Comparison of ENCODE assay signal across 8 mouse cellular contexts in genomic region chr11:73019147-73019795, GRCm38 (mm10). TPM values are rescaled to one million over a fixed set of nuclear protein-coding genes. Genes with fewer than 3 reads are reported as not detected.
DNase-seq lines count a peak whose midpoint lies in the region; ATAC-seq and TF ChIP-seq lines count a peak whose summit lies in the region.

No protein-coding gene starts in this region.

- no peaks in the 10 kb centered on the region for H3K36me3 ChIP-seq in E14TG2a.4 (ENCODE audit: insufficient read depth, low read length)
- H3K36me3 ChIP-seq in embryonic facial prominence, embryonic 11.5 days (replicated peaks; ENCODE audit: control insufficient read depth, insufficient read depth, low read depth, low read length), result no peaks in the 10 kb centered on the region
- no peaks in the 10 kb centered on the region for H3K36me3 ChIP-seq in hindbrain, embryonic 10.5 days

- H3K27ac ChIP-seq in embryonic facial prominence, embryonic 11.5 days (replicated peaks; ENCODE audit: low read depth, low read length), result no peak overlapping the region
- peak overlapping the region; percentile 74 for H3K27ac ChIP-seq in hindbrain, embryonic 10.5 days

- H3K4me2 ChIP-seq in embryonic facial prominence, embryonic 11.5 days (ENCODE audit: low read depth, low read length), result peak overlapping the region; percentile 98

- peaks cover 17% of the 10 kb centered on the region for H3K4me1 ChIP-seq in E14TG2a.4 (replicated peaks; ENCODE audit: low read depth, low read length)
- no peaks in the 10 kb centered on the region for H3K4me1 ChIP-seq in embryonic facial prominence, embryonic 11.5 days (ENCODE audit: control insufficient read depth, insufficient read depth, low read length)
- peaks cover 24% of the 10 kb centered on the region for H3K4me1 ChIP-seq in hindbrain, embryonic 10.5 days (replicated peaks)

- peak overlapping the region; percentile 63 for H3K9ac ChIP-seq in embryonic facial prominence, embryonic 11.5 days (replicated peaks; ENCODE audit: low read length)

- WGBS in embryonic facial prominence, embryonic 11.5 days, result 1% methylated on average over 46 of the region's 46 CpGs
- 2% methylated on average over 46 of the region's 46 CpGs for WGBS in hindbrain, embryonic 10.5 days

- H3K27me3 ChIP-seq in E14TG2a.4 (ENCODE audit: insufficient read depth, low read length), result peaks cover 74% of the 10 kb centered on the region
- peaks cover 14% of the 10 kb centered on the region for H3K27me3 ChIP-seq in embryonic facial prominence, embryonic 11.5 days (ENCODE audit: control insufficient read depth, insufficient read depth, low read length)
- H3K27me3 ChIP-seq in hindbrain, embryonic 10.5 days (ENCODE audit: insufficient read depth, poor library complexity, severe bottlenecking), result peaks cover 83% of the 10 kb centered on the region

- peak; percentile 33 for DNase-seq in adrenal gland, adult 8-10 months
- peak; percentile 41 for DNase-seq in embryonic facial prominence, embryonic 11.5 days (ENCODE audit: low spot score)
- DNase-seq in hindbrain, embryonic 10.5 days (ENCODE audit: low spot score), result peak; percentile 35
- DNase-seq in left cerebral cortex, adult 18-20 months (ENCODE audit: low spot score in 2 of 2), result peak; percentile 81 to 89
- DNase-seq in lung, postnatal 25 days (ENCODE audit: low spot score), result peak; percentile 64
- DNase-seq in right cerebral cortex, postnatal 14 days, result peak; percentile 79
- DNase-seq in gastrocnemius, postnatal 36 days, result no peak

- ATAC-seq in embryonic facial prominence, embryonic 11.5 days (replicated peaks; ENCODE audit: insufficient number of reproducible peaks, low FRiP score, low TSS enrichment, low read depth), result peak; percentile 57

- no peak for TF ChIP-seq CTCF in E14TG2a.4 (conservative IDR thresholded peaks at IDR 0.05; ENCODE audit: low read length)

- no peaks in the 10 kb centered on the region for H3K9me3 ChIP-seq in E14TG2a.4 (ENCODE audit: low read length)
- H3K9me3 ChIP-seq in embryonic facial prominence, embryonic 11.5 days (replicated peaks; ENCODE audit: control insufficient read depth, low read length), result no peaks in the 10 kb centered on the region
- H3K9me3 ChIP-seq in hindbrain, embryonic 10.5 days, result no peaks in the 10 kb centered on the region

- intact Hi-C loops in gastrocnemius, postnatal 36 days (cut with DNase I), result no loop called here

- H3K4me3 ChIP-seq in E14TG2a.4 (replicated peaks; ENCODE audit: low read length), result peak overlapping the region; percentile 89
- peak overlapping the region; percentile 58 for H3K4me3 ChIP-seq in embryonic facial prominence, embryonic 11.5 days (ENCODE audit: low read depth, low read length)
- H3K4me3 ChIP-seq in hindbrain, embryonic 10.5 days, result peak overlapping the region; percentile 72

RNA-seq across cellular contexts. Expression of gene Camkk1, which starts 0.5 kb away (rescaled TPM):
- total RNA-seq in adrenal gland, adult 8-10 months (2022), result 10 to 100 TPM in 2 of 4 experiments, 1 to 10 TPM in 2; 4.9 to 16.6 (median 10.8) TPM
- 3.4 and 4.2 TPM in 2 replicates for polyA plus RNA-seq in embryonic facial prominence, embryonic 11.5 days (2014; fragmentation: Nextera tagmentation; extraction: Ambion mirVana)
- polyA plus RNA-seq in hindbrain, embryonic 10.5 days (2016; fragmentation: Nextera tagmentation; extraction: Ambion mirVana), result 5.8 and 6.6 TPM in 2 replicates
- total RNA-seq in left cerebral cortex, adult 18-20 months (2021), result 100 to 1,000 TPM; 108 to 123 TPM
- 1 to 10 TPM in 1 of 2 experiments, under 1 TPM in 1; 0.71 to 1.2 TPM for total RNA-seq in gastrocnemius, postnatal 36 days (2021)

RNA-seq across cellular contexts. Expression of gene P2rx1, which starts 20.4 kb away (rescaled TPM):
- total RNA-seq in adrenal gland, adult 8-10 months (2022), result under 1 TPM; 0.38 to 0.66 (median 0.46) TPM
- polyA plus RNA-seq in embryonic facial prominence, embryonic 11.5 days (2014; fragmentation: Nextera tagmentation; extraction: Ambion mirVana), result 1.2 and 1.3 TPM in 2 replicates
- 0.83 and 1.8 TPM in 2 replicates for polyA plus RNA-seq in hindbrain, embryonic 10.5 days (2016; fragmentation: Nextera tagmentation; extraction: Ambion mirVana)
- total RNA-seq in left cerebral cortex, adult 18-20 months (2021), result under 1 TPM; 0.26 to 0.47 TPM
- total RNA-seq in gastrocnemius, postnatal 36 days (2021), result under 1 TPM; 0.20 to 0.32 TPM

RNA-seq across cellular contexts. Expression of gene Ncbp3, which starts 28.3 kb away (rescaled TPM):
- total RNA-seq in adrenal gland, adult 8-10 months (2022), result 10 to 100 TPM; 11.7 to 19.3 (median 14.4) TPM
- polyA plus RNA-seq in embryonic facial prominence, embryonic 11.5 days (2014; fragmentation: Nextera tagmentation; extraction: Ambion mirVana), result 11.3 and 11.9 TPM in 2 replicates
- 10.5 and 12.4 TPM in 2 replicates for polyA plus RNA-seq in hindbrain, embryonic 10.5 days (2016; fragmentation: Nextera tagmentation; extraction: Ambion mirVana)
- total RNA-seq in left cerebral cortex, adult 18-20 months (2021), result 1 to 10 TPM; 9.1 to 9.8 TPM
- 1 to 10 TPM; 2.6 to 2.9 TPM for total RNA-seq in gastrocnemius, postnatal 36 days (2021)

RNA-seq across cellular contexts. Expression of gene Atp2a3, which starts 58.3 kb away (rescaled TPM):
- 10 to 100 TPM; 10.6 to 19.8 (median 12.4) TPM for total RNA-seq in adrenal gland, adult 8-10 months (2022)
- polyA plus RNA-seq in embryonic facial prominence, embryonic 11.5 days (2014; fragmentation: Nextera tagmentation; extraction: Ambion mirVana), result 0.74 and 1.4 TPM in 2 replicates
- polyA plus RNA-seq in hindbrain, embryonic 10.5 days (2016; fragmentation: Nextera tagmentation; extraction: Ambion mirVana), result 1.4 and 1.6 TPM in 2 replicates
- total RNA-seq in left cerebral cortex, adult 18-20 months (2021), result 1 to 10 TPM; 6.6 to 8.5 TPM
- total RNA-seq in gastrocnemius, postnatal 36 days (2021), result 1 to 10 TPM; 6.4 to 7.6 TPM

Comparison
In these comparisons a context has a peak if more than half of its experiments do, and no peak if none do; other contexts are left out.
1. DNase-seq: peak in adrenal gland, adult 8-10 months (single experiment), embryonic facial prominence, embryonic 11.5 days (single experiment), hindbrain, embryonic 10.5 days (single experiment), left cerebral cortex, adult 18-20 months (2 of 2), lung, postnatal 25 days (single experiment) and right cerebral cortex, postnatal 14 days (single experiment); none in gastrocnemius, postnatal 36 days (0 of 2).
2. RNA of gene Camkk1, which starts 0.5 kb away (total RNA-seq): 108 to 123 TPM in left cerebral cortex, adult 18-20 months; 4.9 to 16.6 TPM in adrenal gland, adult 8-10 months and 0.71 to 1.2 TPM in gastrocnemius, postnatal 36 days; every median in the first group is over 4 times any median in the second.
3. Peak in every context shown above with its lines, with median percentiles within 50 percentile points of each other: H3K4me3 ChIP-seq.